Mouse (Mus musculus) CH12.LX (cell line): ENCODE data around the gene Exoc6b. TPM values are rescaled to one million over a fixed set of nuclear protein-coding genes. Genes with fewer than 3 reads are reported as not detected.
A peak's percentile ranks its signal among the peaks of the same experiment; 100 is the strongest.
"Not testable (repeated sequence)": the region's sequence is repeated elsewhere in the genome, so short reads cannot be mapped to it uniquely, and the experiment has no call there.

Experiments used
- DNase-seq: peaks from one replicate; pipeline ENCODE4 v3.0.0-alpha.2; 2013; ENCODE audit errors: extremely low read depth
- H3K27ac ChIP-seq: 2 replicates; pipeline ENCODE4 v1.5.1; 2012; ENCODE audit warnings: low read depth, mild to moderate bottlenecking, control low read depth, moderate library complexity; ENCODE audit not compliant: insufficient read depth
- H3K27me3 ChIP-seq: replicated peaks from 2 replicates; pipeline ENCODE3; 2012; ENCODE audit warnings: inconsistent platforms
- H3K36me3 ChIP-seq, 2 experiments: replicated peaks in 1 of 2; 2 replicates each; pipeline versions ENCODE3 to v1.6.1; 2012; ENCODE audit warnings: inconsistent platforms in 1 of 2, low read length in 1 of 2, mild to moderate bottlenecking in 1 of 2, mixed read lengths in 1 of 2, moderate library complexity in 1 of 2; ENCODE audit not compliant: control insufficient read depth in 1 of 2, insufficient read depth in 1 of 2
- H3K4me1 ChIP-seq, 2 experiments: 2 replicates each; pipeline ENCODE4 v1.6.1; 2012; ENCODE audit warnings: inconsistent platforms in 1 of 2, moderate library complexity in 1 of 2; ENCODE audit not compliant: insufficient read depth in 2 of 2, control insufficient read depth in 1 of 2
- H3K4me2 ChIP-seq: 2 replicates; pipeline ENCODE4 v1.6.1; 2012; ENCODE audit warnings: low read depth, mild to moderate bottlenecking, control low read depth; ENCODE audit not compliant: poor library complexity, insufficient read depth, severe bottlenecking
- H3K4me3 ChIP-seq, 3 experiments: fragments of 150-350 bp in 1 of 3; sonication (generic) in 1 of 3; replicated peaks in 1 of 3; 2 replicates each; pipeline versions ENCODE3 to v1.5.1; 2011 to 2012; ENCODE audit warnings: low read depth in 2 of 3, low read length in 2 of 3, mild to moderate bottlenecking in 2 of 3, moderate library complexity in 2 of 3, control low read depth in 1 of 3, improper control_type of control experiment in 1 of 3, inconsistent platforms in 1 of 3, mixed read lengths in 1 of 3; ENCODE audit not compliant: poor library complexity in 1 of 3
- H3K79me2 ChIP-seq: replicated peaks from 2 replicates; pipeline ENCODE4 v1.6.1; 2012; ENCODE audit warnings: mild to moderate bottlenecking, moderate library complexity; ENCODE audit not compliant: control insufficient read depth, poor library complexity, insufficient read depth, severe bottlenecking; ENCODE audit errors: extremely low read depth
- H3K9ac ChIP-seq: 2 replicates; pipeline ENCODE4 v1.6.1; 2012; ENCODE audit warnings: low read depth, mild to moderate bottlenecking, control low read depth, moderate library complexity; ENCODE audit not compliant: insufficient read depth
- H3K9me3 ChIP-seq: replicated peaks from 2 replicates; pipeline ENCODE3; 2012; ENCODE audit warnings: low read length, inconsistent platforms, mixed read lengths
- CTCF ChIP-seq, 2 experiments: IDR thresholded peaks in 1 of 2; conservative IDR thresholded peaks in 1 of 2; 2 replicates each; pipeline ENCODE4 v1.5.1; 2011 to 2012; ENCODE audit warnings: low read depth in 2 of 2, low read length in 2 of 2, improper control_type of control experiment in 1 of 2, inconsistent platforms in 1 of 2, mild to moderate bottlenecking in 1 of 2, moderate library complexity in 1 of 2
- ELF1 ChIP-seq: IDR thresholded peaks from 2 replicates; pipeline ENCODE4 v1.6.1; 2014; ENCODE audit warnings: low read depth, mild to moderate bottlenecking, inconsistent platforms, low read length, improper control_type of control experiment
- EP300 ChIP-seq: IDR thresholded peaks from 2 replicates; pipeline ENCODE4 v1.6.1; 2011; ENCODE audit warnings: low read length, improper control_type of control experiment
- GABPA ChIP-seq: IDR thresholded peaks from 2 replicates; pipeline ENCODE4 v1.6.1; 2012; ENCODE audit warnings: low read depth, low read length, improper control_type of control experiment, inconsistent platforms; ENCODE audit not compliant: insufficient replicate concordance
- HCFC1 ChIP-seq: IDR thresholded peaks from 2 replicates; pipeline ENCODE4 v1.6.1; 2012; ENCODE audit warnings: low read depth, mild to moderate bottlenecking, inconsistent platforms, low read length, improper control_type of control experiment
- IRF4 ChIP-seq: IDR thresholded peaks from 2 replicates; pipeline ENCODE4 v1.6.1; 2014; ENCODE audit warnings: low read depth, mild to moderate bottlenecking, inconsistent platforms, low read length, improper control_type of control experiment
- KAT2A ChIP-seq: IDR thresholded peaks from 2 replicates; pipeline ENCODE4 v1.6.1; 2012; ENCODE audit warnings: low read length, improper control_type of control experiment, inconsistent platforms; ENCODE audit not compliant: insufficient replicate concordance
- MAZ ChIP-seq: IDR thresholded peaks from 2 replicates; pipeline ENCODE4 v1.6.1; 2012; ENCODE audit warnings: low read depth, mild to moderate bottlenecking, inconsistent platforms, low read length, improper control_type of control experiment, moderate library complexity
- MEF2A ChIP-seq: IDR thresholded peaks from 2 replicates; pipeline ENCODE4 v1.6.1; 2014; ENCODE audit warnings: low read depth, mild to moderate bottlenecking, inconsistent platforms, low read length, improper control_type of control experiment, borderline replicate concordance
- NELFE ChIP-seq: IDR thresholded peaks from 2 replicates; pipeline ENCODE4 v1.6.1; 2011; ENCODE audit warnings: low read depth, low read length, improper control_type of control experiment
- NRF1 ChIP-seq: IDR thresholded peaks from 2 replicates; pipeline ENCODE4 v1.6.1; 2014; ENCODE audit warnings: low read depth, mild to moderate bottlenecking, inconsistent platforms, low read length, improper control_type of control experiment, moderate library complexity
- POLR2A ChIP-seq: IDR thresholded peaks from 2 replicates; pipeline ENCODE4 v1.6.1; 2011; ENCODE audit warnings: low read depth, mild to moderate bottlenecking, improper control_type of control experiment, low read length
- RAD21 ChIP-seq: IDR thresholded peaks from 2 replicates; pipeline ENCODE4 v1.6.1; 2011; ENCODE audit warnings: low read depth, mild to moderate bottlenecking, low read length, improper control_type of control experiment, moderate library complexity
- SMC3 ChIP-seq: IDR thresholded peaks from 2 replicates; pipeline ENCODE4 v1.6.1; 2011; ENCODE audit warnings: low read depth, low read length, improper control_type of control experiment
- UBTF ChIP-seq: IDR thresholded peaks from 2 replicates; pipeline ENCODE4 v1.6.1; 2012; ENCODE audit warnings: low read depth, mild to moderate bottlenecking, inconsistent platforms, low read length, improper control_type of control experiment, moderate library complexity
- ZC3H11A ChIP-seq: IDR thresholded peaks from 2 replicates; pipeline ENCODE4 v1.6.1; 2012; ENCODE audit warnings: low read depth, mild to moderate bottlenecking, inconsistent platforms, low read length, improper control_type of control experiment
- dilution Hi-C: fragments of 300-500 bp; cut with MboI; formaldehyde crosslinking; loops from 2 replicates; pipeline ENCODE4 v1.14.3; 2020; ENCODE audit warnings: low sequenced_read_pairs; ENCODE audit not compliant: extremely low pct_unique_long_range_greater_than_20kb, extremely low pct_ligation_motif_present
- in situ Hi-C: fragments of 300-500 bp; cut with MboI; formaldehyde crosslinking; loops from 3 replicates; pipeline ENCODE4 v1.14.3; 2019; ENCODE audit warnings: low sequenced_read_pairs, low pct_ligation_motif_present, low pct_unique_long_range_greater_than_20kb, mixed read lengths
- polyA plus RNA-seq: library from polyadenylated mRNA; unstranded; fragments of >175 nt; gene quantifications from 2 replicates; pipeline ENCODE4 v1.2.1, GENCODE M21; 2012; ENCODE audit warnings: low read depth; ENCODE audit not compliant: insufficient read length
- total RNA-seq, 2 experiments: library from RNA; depleted of rRNA; stranded (reverse); fragments of 300-350 nt in 1 of 2; fragments of >200 nt in 1 of 2; gene quantifications; 2 replicates each; pipeline ENCODE4 v1.2.3; 2012 to 2014

Gene Exoc6b
- total RNA-seq (2012; rRNA removed) (1.9 and 3.5 TPM in 2 replicates), total RNA-seq (2014; rRNA removed) (1.7 and 1.9 TPM in 2 replicates), polyA plus RNA-seq (5.2 and 6.2 TPM in 2 replicates)

DNA sequence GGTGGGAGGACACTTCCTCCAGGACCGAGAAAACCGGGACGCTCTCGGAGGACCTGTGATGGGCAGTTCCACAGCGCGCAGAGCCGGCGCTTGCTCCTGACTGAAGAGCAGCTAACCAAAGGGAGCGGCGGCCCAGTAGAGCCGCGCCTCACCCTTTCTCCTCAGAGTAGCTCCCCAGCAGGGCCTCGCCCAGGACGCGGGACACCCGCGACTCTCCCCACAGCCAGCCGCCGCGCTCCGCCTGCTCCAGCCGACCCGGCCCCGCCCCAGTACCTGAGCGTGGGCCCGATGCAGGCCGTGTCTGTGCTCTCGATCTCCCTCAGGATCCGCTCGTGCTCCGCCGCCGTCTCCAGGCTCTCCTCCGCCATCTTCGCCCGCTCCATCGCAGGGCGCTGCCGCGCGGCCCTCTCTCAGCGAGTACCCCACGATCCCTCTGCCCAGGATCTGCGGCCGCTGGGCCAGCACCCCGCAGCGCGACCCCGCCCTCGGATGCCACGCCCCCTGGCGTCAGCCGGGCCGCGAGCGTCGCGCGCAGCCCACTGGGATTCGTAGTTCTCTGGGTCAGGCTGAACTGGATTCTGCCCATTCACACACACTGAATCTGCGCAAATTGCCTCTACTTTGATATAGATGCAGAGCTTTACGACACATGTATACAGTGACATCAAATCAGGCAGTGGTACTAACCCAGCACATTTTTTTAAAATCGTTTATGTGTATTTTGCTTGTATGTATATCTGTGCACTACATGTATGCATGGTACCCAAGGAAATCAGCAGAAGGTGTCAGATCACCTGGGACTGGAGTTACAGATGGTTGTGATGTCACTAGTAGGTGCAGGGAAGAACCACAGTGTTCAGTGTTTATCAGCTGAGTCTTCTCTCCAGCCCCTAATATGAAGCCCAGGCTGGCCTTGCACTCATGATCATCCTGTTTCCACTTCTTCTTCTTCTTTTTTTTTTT, at the start of gene Exoc6b:
TSS of gene Exoc6b (minus strand) at position 491 of the 963 bp plus-strand sequence.
- in situ Hi-C loops = no loop called here
- H3K27ac ChIP-seq = no peak within 1 kb of the TSS
- H3K9ac ChIP-seq = peak within 1 kb of the TSS; percentile 54
- peaks cover 12% of the 10 kb centered on the region for H3K27me3 ChIP-seq
- no peaks in the 10 kb centered on the region for H3K79me2 ChIP-seq
- H3K4me3 ChIP-seq = peak within 1 kb of the TSS; percentile 64 to 95 (median 92)
- DNase-seq = peak; percentile 53
- no peaks in the 10 kb centered on the region for H3K36me3 ChIP-seq
- peaks cover 0 to 17% of the 10 kb centered on the region in 2 experiments; a peak in 2 of 4 replicates for H3K4me1 ChIP-seq
- TF ChIP-seq GABPA (no peak; the same call in 1 of the 2 replicates), POLR2A (peak; percentile 67; the same call in 1 of the 2 replicates), EP300 (no peak), ELF1 (peak; percentile 54; the same call in 1 of the 2 replicates), NRF1 (0 out of 2 replicates have a peak, but pooled peaks have one; percentile 44), MEF2A (no peak), NELFE (no peak), MAZ (0 out of 2 replicates have a peak, but pooled peaks have one; percentile 21), UBTF (peak; percentile 42; the same call in 1 of the 2 replicates), IRF4 (peak; percentile 33; the same call in 1 of the 2 replicates), KAT2A (peak; percentile 80; the same call in 1 of the 2 replicates), HCFC1 (peak; percentile 92)
- TF ChIP-seq, all 38 proteins: peak for 8
- dilution Hi-C loops = no loop called here
- Histone ChIP-seq H3K4me2 (peak within 1 kb of the TSS; percentile 76), H3K9me3 (no peaks in the 10 kb centered on the region)

DNA sequence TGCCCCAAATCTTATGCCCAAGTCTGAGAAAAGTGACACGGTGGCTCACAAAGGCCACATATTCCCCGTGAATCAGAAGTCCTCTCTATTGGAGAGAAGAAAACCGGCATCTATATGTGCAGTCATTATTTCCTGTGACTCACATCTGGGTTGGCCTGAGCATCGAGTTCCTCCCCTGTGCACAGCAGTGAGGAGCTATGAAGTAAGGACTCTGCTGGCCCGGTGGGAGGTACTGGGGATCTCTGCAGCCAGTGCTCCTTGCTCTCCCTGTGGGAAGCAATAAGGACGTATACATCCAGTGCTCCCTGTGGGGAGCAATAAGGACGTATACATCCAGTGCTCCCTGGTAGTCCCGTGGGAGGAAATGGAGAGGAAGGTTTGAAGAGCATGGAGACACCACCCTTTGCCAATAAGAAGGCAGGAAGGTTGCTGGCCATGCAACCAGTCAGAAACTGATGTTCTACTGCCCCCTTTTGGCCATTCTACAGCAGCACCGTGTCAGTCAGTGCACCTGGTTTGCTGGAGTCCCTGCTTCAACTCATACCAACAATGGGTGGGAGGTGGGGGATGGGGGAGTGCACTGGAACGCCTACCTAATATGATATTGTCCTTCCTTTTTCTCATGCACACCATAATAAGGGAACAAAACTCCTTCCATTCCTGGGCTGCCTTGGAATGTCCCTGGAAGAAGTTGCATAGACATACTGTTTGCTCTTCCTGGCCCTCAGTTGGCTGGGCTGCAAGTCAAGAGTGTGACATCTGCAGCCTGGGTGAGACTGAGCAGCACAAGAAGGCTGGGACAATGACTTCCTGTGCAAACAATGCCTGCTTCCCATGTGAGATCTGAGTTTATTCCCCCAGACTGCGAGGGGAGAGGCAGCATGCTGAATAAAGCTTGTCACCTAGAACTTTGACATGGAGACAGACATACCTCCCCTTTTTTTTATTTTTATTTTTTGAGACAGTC, 48.5 kb upstream of the Exoc6b start:
- H3K4me2 ChIP-seq, H3K4me3 ChIP-seq, in situ Hi-C loops, H3K4me1 ChIP-seq, dilution Hi-C loops, H3K36me3 ChIP-seq, H3K9me3 ChIP-seq, H3K27ac ChIP-seq, H3K79me2 ChIP-seq, H3K9ac ChIP-seq: not testable (repeated sequence)
- peaks cover 27% of the 10 kb centered on the region for H3K27me3 ChIP-seq
- peak; percentile 65 for DNase-seq
- peak; percentile 70 for TF ChIP-seq RAD21
- TF ChIP-seq ZC3H11A = peak; percentile 26; the same call in 1 of the 2 replicates
- peak; percentile 64 to 74 for TF ChIP-seq CTCF (conservative IDR thresholded peaks at IDR 0.05 in 1 of 2, IDR thresholded peaks at IDR 0.05 in 1 of 2; ENCODE audit: low read depth in 2 of 2, low read length in 2 of 2)
- peak; percentile 69 for TF ChIP-seq SMC3
- TF ChIP-seq, all 38 proteins: peak for 4; not testable (repeated sequence) for 34
